Mouse (Mus musculus) mature B cell (primary cell): ENCODE data around the gene A730049H05Rik.

Source experiments
- in situ Hi-C: fragments of 300-500 bp; cut with MboI; formaldehyde crosslinking; loops from 2 replicates; pipeline ENCODE4 v1.14.3; 2019

Gene A730049H05Rik

DNA sequence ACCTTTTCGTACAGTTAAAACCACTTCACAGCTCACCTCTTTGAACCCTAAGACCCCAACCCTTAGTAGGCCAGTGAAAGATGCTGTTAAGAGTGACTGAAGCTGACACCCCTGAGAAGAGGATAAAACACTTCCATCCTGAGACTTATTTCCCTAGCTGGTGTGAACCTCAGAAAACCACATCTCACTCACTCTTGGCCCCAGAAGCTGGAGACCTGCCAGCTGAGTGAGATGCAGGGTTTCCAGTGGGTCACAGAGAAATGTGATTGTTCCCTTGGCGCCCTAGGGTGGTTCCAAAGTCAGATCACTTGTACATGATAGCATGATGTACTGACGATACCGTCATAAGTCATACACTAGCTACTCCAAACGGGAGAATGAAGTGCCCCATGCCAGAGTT, 66.2 kb downstream of the A730049H05Rik start:
- in situ Hi-C loops: no loop called here

DNA sequence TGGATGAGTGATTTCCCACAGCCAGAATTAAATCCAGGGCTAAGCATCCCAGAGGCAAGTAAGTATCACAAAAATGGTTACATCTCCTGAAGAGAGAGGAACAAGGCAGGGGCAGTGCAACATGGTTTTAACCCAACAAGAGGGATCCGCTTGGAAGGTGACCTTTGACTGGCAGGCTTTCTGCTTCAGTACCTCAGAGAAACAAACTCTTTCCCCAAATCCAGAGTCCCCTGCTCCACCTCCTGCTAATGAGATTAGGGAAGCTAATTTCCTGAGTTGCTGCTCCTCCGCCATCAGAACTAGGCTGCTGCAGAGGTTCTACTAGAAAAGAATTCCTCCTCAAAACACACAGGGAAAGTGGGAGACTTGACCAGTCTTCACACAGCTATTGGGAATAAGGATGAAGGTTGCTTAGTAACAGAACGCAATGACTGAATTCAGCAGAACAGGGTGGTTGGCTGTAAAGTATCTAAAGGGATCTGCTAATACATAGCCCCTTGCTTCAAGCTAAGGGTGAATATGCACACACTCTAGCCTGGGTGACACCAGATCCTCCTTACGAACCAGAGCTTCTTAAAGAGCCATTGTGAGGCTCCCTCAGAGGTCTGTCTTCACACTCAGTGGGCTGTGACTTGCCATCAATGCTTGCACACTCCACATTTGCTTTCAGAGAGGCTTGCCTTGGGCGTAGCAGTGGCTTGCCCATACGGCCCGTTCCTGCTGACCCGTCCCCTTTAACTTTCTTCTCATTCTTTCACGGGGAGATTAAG, 67.0 kb downstream of the A730049H05Rik start:
- in situ Hi-C loops: no loop called here

GRCm38 (mm10) chr6:92891535-92891934, 75.3 kb downstream of the A730049H05Rik start:
- in situ Hi-C loops: no loop called here
